ENCODE assay signal across 8 mouse cellular contexts in the genomic region with DNA sequence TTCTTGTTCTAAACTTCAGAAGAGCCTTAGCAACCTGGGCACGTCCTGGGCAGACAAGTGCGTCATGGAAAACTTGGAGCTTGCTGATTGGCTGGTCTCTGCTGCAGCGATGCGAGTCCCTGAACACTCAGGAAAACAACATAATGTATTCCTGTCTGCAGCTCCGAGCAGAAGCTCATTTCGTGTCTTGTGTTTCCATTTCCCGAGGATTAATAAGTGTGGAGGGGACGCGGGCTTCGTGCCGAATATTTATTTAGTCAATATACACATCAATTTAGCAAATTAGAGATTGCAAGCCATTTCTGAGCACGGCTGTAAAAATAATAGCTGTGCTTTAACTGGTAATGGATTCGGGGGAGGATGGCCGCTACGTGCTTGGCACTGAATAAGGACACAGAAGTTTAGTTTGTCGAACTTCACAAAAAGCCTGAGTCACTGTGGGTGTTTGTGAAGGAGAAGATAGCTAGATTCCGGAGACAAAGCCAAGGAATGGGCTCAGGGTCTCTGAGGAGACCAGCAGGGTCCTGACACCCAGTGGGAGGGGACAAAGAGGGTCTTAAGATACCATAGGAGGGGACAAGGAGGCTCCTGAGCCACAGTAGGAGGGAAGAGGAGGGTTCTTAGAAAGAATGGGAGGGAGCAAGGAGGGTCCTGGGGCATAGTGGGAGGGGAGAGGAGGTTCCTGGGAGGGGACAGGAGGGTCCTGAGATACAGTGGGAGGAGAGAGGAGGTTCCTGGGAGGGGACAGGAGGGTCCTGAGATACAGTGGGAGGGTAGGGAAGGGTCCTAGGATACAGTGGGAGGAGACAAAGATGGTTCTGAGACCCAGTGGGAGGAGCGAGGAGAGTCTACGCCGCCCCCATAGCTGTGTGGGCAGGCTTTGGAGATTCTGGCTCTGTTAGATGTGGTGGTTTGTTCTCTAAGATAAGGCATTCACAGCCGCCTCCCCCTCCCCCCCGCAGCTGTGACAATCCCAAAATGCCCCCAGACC. TPM values are rescaled to one million over a fixed set of nuclear protein-coding genes. Genes with fewer than 3 reads are reported as not detected.
DNase-seq lines count a peak whose midpoint lies in the region; ATAC-seq and TF ChIP-seq lines count a peak whose summit lies in the region.

No protein-coding gene starts in this region.

- H3K4me2 ChIP-seq in forebrain, embryonic 12.5 days, result peak overlapping the region; percentile 60
- peak overlapping the region; percentile 35 for H3K4me2 ChIP-seq in liver, embryonic 14.5 days (ENCODE audit: low read depth)
- H3K4me2 ChIP-seq in neural tube, embryonic 14.5 days (ENCODE audit: low read depth, low read length), result peak overlapping the region; percentile 53

- H3K9me3 ChIP-seq in forebrain, embryonic 12.5 days, result no peaks in the 10 kb centered on the region
- H3K9me3 ChIP-seq in hindbrain, embryonic 10.5 days, result peaks cover 7% of the 10 kb centered on the region
- H3K9me3 ChIP-seq in liver, embryonic 14.5 days (ENCODE audit: control insufficient read depth, low read length), result no peaks in the 10 kb centered on the region
- no peaks in the 10 kb centered on the region for H3K9me3 ChIP-seq in neural tube, embryonic 14.5 days (ENCODE audit: control insufficient read depth, low read length)

- H3K4me3 ChIP-seq in forebrain, embryonic 12.5 days (replicated peaks), result peak overlapping the region; percentile 27
- peak overlapping the region; percentile 47 for H3K4me3 ChIP-seq in hindbrain, embryonic 10.5 days
- peak overlapping the region in 1 of 2 experiments; percentile 32; a peak in 1 of 4 replicates for H3K4me3 ChIP-seq in liver, embryonic 14.5 days (ENCODE audit: insufficient read depth in 1 of 2, low read depth in 2 of 2, low read length in 2 of 2)
- peak overlapping the region; percentile 18; the same call in 1 of the 2 replicates for H3K4me3 ChIP-seq in neural tube, embryonic 14.5 days (ENCODE audit: low read depth, low read length)

- 1% methylated on average over 22 of the region's 22 CpGs for WGBS in forebrain, embryonic 12.5 days
- WGBS in hindbrain, embryonic 10.5 days, result 3% methylated on average over 22 of the region's 22 CpGs
- 9% methylated on average over 22 of the region's 22 CpGs for WGBS in liver, embryonic 14.5 days (ENCODE audit: insufficient replicate concordance)
- WGBS in neural tube, embryonic 14.5 days, result 2% methylated on average over 22 of the region's 22 CpGs

- ATAC-seq in forebrain, embryonic 12.5 days (ENCODE audit: low FRiP score), result peak; percentile 91
- ATAC-seq in liver, embryonic 14.5 days (ENCODE audit: insufficient read depth), result peak; percentile 81
- peak; percentile 75 for ATAC-seq in neural tube, embryonic 14.5 days (ENCODE audit: low read depth)
- ATAC-seq in granulocyte monocyte progenitor cell, adult 5-6 weeks (replicated peaks; ENCODE audit: poor library complexity, severe bottlenecking), result no peak

- H3K9ac ChIP-seq in forebrain, embryonic 12.5 days, result peak overlapping the region; percentile 44
- H3K9ac ChIP-seq in liver, embryonic 14.5 days (replicated peaks), result no peak overlapping the region
- 0 out of 2 replicates have a peak overlapping the region, but pooled peaks have one; percentile 8 for H3K9ac ChIP-seq in neural tube, embryonic 14.5 days (replicated peaks; ENCODE audit: low read depth, low read length)

- TF ChIP-seq CTCF in liver, embryonic 14.5 days (IDR thresholded peaks at IDR 0.05; ENCODE audit: low read depth), result no peak

- peak overlapping the region; percentile 95 for H3K27ac ChIP-seq in forebrain, embryonic 12.5 days
- peak overlapping the region; percentile 95 for H3K27ac ChIP-seq in hindbrain, embryonic 10.5 days
- no peak overlapping the region for H3K27ac ChIP-seq in liver, embryonic 14.5 days
- peak overlapping the region; percentile 89 for H3K27ac ChIP-seq in neural tube, embryonic 14.5 days (ENCODE audit: low read depth, low read length)

- peaks cover 27% of the 10 kb centered on the region for H3K27me3 ChIP-seq in forebrain, embryonic 12.5 days
- H3K27me3 ChIP-seq in hindbrain, embryonic 10.5 days (ENCODE audit: insufficient read depth, poor library complexity, severe bottlenecking), result peaks cover 43% of the 10 kb centered on the region
- H3K27me3 ChIP-seq in liver, embryonic 14.5 days (ENCODE audit: control insufficient read depth, insufficient read depth, low read length), result peaks cover 6% of the 10 kb centered on the region; the same call in 1 of the 2 replicates
- peaks cover 3% of the 10 kb centered on the region; the same call in 1 of the 2 replicates for H3K27me3 ChIP-seq in neural tube, embryonic 14.5 days (ENCODE audit: control insufficient read depth, insufficient read depth, low read length)

- H3K36me3 ChIP-seq in forebrain, embryonic 12.5 days (replicated peaks), result no peaks in the 10 kb centered on the region
- H3K36me3 ChIP-seq in hindbrain, embryonic 10.5 days, result no peaks in the 10 kb centered on the region
- H3K36me3 ChIP-seq in liver, embryonic 14.5 days (replicated peaks; ENCODE audit: control insufficient read depth, insufficient read depth, low read depth), result no peaks in the 10 kb centered on the region
- no peaks in the 10 kb centered on the region for H3K36me3 ChIP-seq in neural tube, embryonic 14.5 days (ENCODE audit: control insufficient read depth, insufficient read depth, low read length)

- peak; percentile 84 for DNase-seq in CD4-positive helper T cell, adult 2 months (ENCODE audit: low read depth, low spot score)
- peak; percentile 77 to 90 for DNase-seq in adrenal gland, adult (ENCODE audit: inconsistent age in 2 of 2, low spot score in 1 of 2)
- DNase-seq in hindbrain, embryonic 10.5 days (ENCODE audit: low spot score), result peak; percentile 84
- peak; percentile 62 to 90 for DNase-seq in layer of hippocampus, adult 18-20 months (ENCODE audit: low spot score in 2 of 2)
- no peak for DNase-seq in liver, embryonic 14.5 days (ENCODE audit: low read depth in 3 of 3, low spot score in 3 of 3)

- peak; percentile 13; the same call in 1 of the 2 replicates for TF ChIP-seq EP300 in liver, embryonic 14.5 days (IDR thresholded peaks at IDR 0.05; ENCODE audit: low read depth)

- H3K4me1 ChIP-seq in forebrain, embryonic 12.5 days, result peaks cover 36% of the 10 kb centered on the region
- H3K4me1 ChIP-seq in hindbrain, embryonic 10.5 days (replicated peaks), result peaks cover 54% of the 10 kb centered on the region
- peaks cover 0 to 23% of the 10 kb centered on the region in 2 experiments; a peak in 2 of 4 replicates for H3K4me1 ChIP-seq in liver, embryonic 14.5 days (replicated peaks; ENCODE audit: control insufficient read depth in 2 of 2, insufficient read depth in 2 of 2, low read length in 1 of 2)
- peaks cover 38% of the 10 kb centered on the region for H3K4me1 ChIP-seq in neural tube, embryonic 14.5 days (ENCODE audit: control insufficient read depth, insufficient read depth, low read length)

RNA-seq across cellular contexts. Expression of a gene that starts 21.0 kb away (rescaled TPM):
- polyA plus RNA-seq in forebrain, embryonic 12.5 days (2016; fragmentation: Nextera tagmentation; extraction: Ambion mirVana), result not detected in 2 replicates
- polyA plus RNA-seq in hindbrain, embryonic 10.5 days (2016; fragmentation: Nextera tagmentation; extraction: Ambion mirVana), result not detected in 2 replicates
- not detected for total RNA-seq in layer of hippocampus, adult 18-20 months (2021)
- 0.15 and 0.16 TPM in 2 replicates for polyA plus RNA-seq in liver, embryonic 14.5 days (2012; rRNA removed)
- polyA plus RNA-seq in liver, embryonic 14.5 days (2014; fragmentation: Nextera tagmentation; extraction: Ambion mirVana), result 0.13 and 0.18 TPM in 2 replicates
- polyA plus RNA-seq in neural tube, embryonic 14.5 days (2014; fragmentation: Nextera tagmentation; extraction: Ambion mirVana), result 0.07 and 0.13 TPM in 2 replicates
- not detected in 2 replicates for total RNA-seq in granulocyte monocyte progenitor cell, adult 5-6 weeks (2014; fragmentation: Nextera tagmentation)
- total RNA-seq in granulocyte monocyte progenitor cell, adult 5-6 weeks (2017), result not detected in 2 replicates

RNA-seq across cellular contexts. Expression of a gene that starts 44.9 kb away (rescaled TPM):
- polyA plus RNA-seq in forebrain, embryonic 12.5 days (2016; fragmentation: Nextera tagmentation; extraction: Ambion mirVana), result 0.34 TPM in 1 of 2 replicates, not detected in the other
- polyA plus RNA-seq in hindbrain, embryonic 10.5 days (2016; fragmentation: Nextera tagmentation; extraction: Ambion mirVana), result 0.17 and 0.73 TPM in 2 replicates
- total RNA-seq in layer of hippocampus, adult 18-20 months (2021), result under 1 TPM in 1 of 2 experiments, not detected in 1; 0.30 TPM
- polyA plus RNA-seq in liver, embryonic 14.5 days (2012; rRNA removed), result 0.21 and 0.64 TPM in 2 replicates
- polyA plus RNA-seq in liver, embryonic 14.5 days (2014; fragmentation: Nextera tagmentation; extraction: Ambion mirVana), result 0.83 and 1.0 TPM in 2 replicates
- 0.12 TPM in 1 of 2 replicates, not detected in the other for polyA plus RNA-seq in neural tube, embryonic 14.5 days (2014; fragmentation: Nextera tagmentation; extraction: Ambion mirVana)
- total RNA-seq in granulocyte monocyte progenitor cell, adult 5-6 weeks (2014; fragmentation: Nextera tagmentation), result 1.8 and 5.0 TPM in 2 replicates
- 1.2 and 5.3 TPM in 2 replicates for total RNA-seq in granulocyte monocyte progenitor cell, adult 5-6 weeks (2017)

RNA-seq across cellular contexts. Expression of a gene that starts 54.5 kb away (rescaled TPM):
- 0.09 TPM in 1 of 2 replicates, not detected in the other for polyA plus RNA-seq in forebrain, embryonic 12.5 days (2016; fragmentation: Nextera tagmentation; extraction: Ambion mirVana)
- 0.04 and 0.10 TPM in 2 replicates for polyA plus RNA-seq in hindbrain, embryonic 10.5 days (2016; fragmentation: Nextera tagmentation; extraction: Ambion mirVana)
- not detected for total RNA-seq in layer of hippocampus, adult 18-20 months (2021)
- polyA plus RNA-seq in liver, embryonic 14.5 days (2012; rRNA removed), result 0.01 and 0.02 TPM in 2 replicates
- polyA plus RNA-seq in liver, embryonic 14.5 days (2014; fragmentation: Nextera tagmentation; extraction: Ambion mirVana), result not detected in 2 replicates
- 0.08 TPM in 1 of 2 replicates, not detected in the other for polyA plus RNA-seq in neural tube, embryonic 14.5 days (2014; fragmentation: Nextera tagmentation; extraction: Ambion mirVana)
- not detected in 2 replicates for total RNA-seq in granulocyte monocyte progenitor cell, adult 5-6 weeks (2014; fragmentation: Nextera tagmentation)
- not detected in 2 replicates for total RNA-seq in granulocyte monocyte progenitor cell, adult 5-6 weeks (2017)

Comparison
In these comparisons a context has a peak if more than half of its experiments do, and no peak if none do; other contexts are left out.
1. DNase-seq: peak in CD4-positive helper T cell, adult 2 months (single experiment), adrenal gland, adult (2 of 2), hindbrain, embryonic 10.5 days (single experiment) and layer of hippocampus, adult 18-20 months (2 of 2); none in liver, embryonic 14.5 days (0 of 3).
2. Peak in every context shown above with its lines, with median percentiles within 50 percentile points of each other: H3K4me2 ChIP-seq.